Mouse (Mus musculus): ENCODE results near the gene AU022252.

DNA sequence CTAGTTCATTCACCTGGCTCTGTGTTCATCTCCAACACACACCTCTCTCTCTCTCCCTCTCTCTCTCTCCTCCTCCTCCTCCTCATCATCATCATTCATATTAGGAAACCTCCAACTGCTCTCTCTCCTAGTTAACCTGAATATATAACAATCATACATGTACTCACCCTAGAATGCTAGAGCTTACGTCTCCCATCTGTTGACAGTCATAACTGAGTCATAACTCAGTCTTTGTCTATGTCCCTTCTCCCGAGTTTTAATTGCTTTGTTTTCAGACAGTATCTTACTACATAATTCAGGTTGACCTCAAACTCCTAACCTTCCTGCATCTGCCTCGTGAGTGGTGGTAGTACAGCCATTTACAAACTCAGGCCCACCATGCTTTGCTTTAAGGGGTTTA, 41.2 kb downstream of the AU022252 start:
- TF ChIP-seq POLR2A (IDR thresholded peaks at IDR 0.05; ENCODE audit: insufficient read length, low read depth) (no peak), E2F4 (IDR thresholded peaks at IDR 0.05; ENCODE audit: insufficient read depth) (no peak), USF1 (IDR thresholded peaks at IDR 0.05; ENCODE audit: low read depth) (no peak), MAX (IDR thresholded peaks at IDR 0.05; ENCODE audit: low read depth) (no peak), SRF (IDR thresholded peaks at IDR 0.05; ENCODE audit: control insufficient read depth, insufficient read length, low read depth) (no peak), REST (IDR thresholded peaks at IDR 0.05; ENCODE audit: insufficient read depth, insufficient read length) (no peak), CEBPB (IDR thresholded peaks at IDR 0.05; ENCODE audit: insufficient read depth, poor library complexity, severe bottlenecking) (no peak)
